Mouse (Mus musculus): ENCODE data around the gene Pygo1.

DNA sequence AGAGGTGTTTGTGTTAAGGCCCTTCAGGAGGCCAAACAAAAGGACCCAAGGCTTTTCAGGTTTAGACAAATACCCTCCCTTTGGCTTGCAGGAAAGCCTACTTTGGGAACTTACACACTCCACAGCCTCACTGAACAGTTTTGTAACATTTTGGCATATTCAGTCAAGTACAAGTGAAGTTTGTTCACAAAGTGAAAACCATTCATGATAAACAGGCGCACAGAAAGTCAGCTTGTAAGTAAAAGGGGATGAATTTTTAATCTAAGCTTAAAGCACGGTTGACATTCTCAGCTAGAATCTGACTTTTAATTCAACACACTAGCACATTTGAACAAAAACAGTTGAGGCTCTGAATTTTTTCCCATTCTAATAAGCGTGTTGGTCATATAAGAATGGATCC, 45.8 kb upstream of the Pygo1 start:
- TF ChIP-seq POLR2A (IDR thresholded peaks at IDR 0.05; ENCODE audit: low read depth, low read length) (no peak), CTCF (IDR thresholded peaks at IDR 0.05; ENCODE audit: extremely low read depth, insufficient read depth, insufficient read length, insufficient replicate concordance) (no peak)

Measured in spleen, adult 2 months (tissue).